Mouse (Mus musculus): ENCODE measurements around the gene Ephb4.

Gene Ephb4

GRCm38 (mm10) chr5:137334317-137334716, 15.6 kb upstream of the Ephb4 start:
- DNase-seq (ENCODE audit: low read depth, low spot score), result peak; percentile 27

- DNase-seq (ENCODE audit: low read depth, low spot score), result no peak
Measured at GRCm38 (mm10) chr5:137335066-137335465, 14.8 kb upstream of the Ephb4 start.

- DNase-seq (ENCODE audit: low read depth, low spot score), result no peak
Measured at GRCm38 (mm10) chr5:137337190-137337589, 12.7 kb upstream of the Ephb4 start.

DNA sequence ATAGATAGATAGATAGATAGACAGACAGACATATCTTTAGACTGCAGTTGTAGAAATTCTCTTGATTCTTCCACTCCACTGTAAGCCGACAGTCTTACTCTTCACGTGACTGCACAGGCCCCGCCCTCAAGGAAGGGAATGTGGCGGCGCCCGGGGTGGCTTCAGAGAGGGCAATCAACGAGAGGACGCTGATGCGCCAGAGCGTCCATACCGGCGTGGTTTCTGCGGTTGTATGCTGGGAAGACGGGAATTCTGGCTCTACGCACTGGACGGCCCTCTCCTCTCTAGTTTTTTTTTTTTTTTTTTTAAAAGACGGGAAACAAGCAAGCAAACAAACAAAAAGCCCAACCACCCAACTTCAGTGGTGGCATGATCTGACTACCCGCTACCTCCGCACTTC, 11.7 kb upstream of the Ephb4 start:
- peak; percentile 97 for DNase-seq (ENCODE audit: low read depth, low spot score)

GRCm38 (mm10) chr5:137338663-137339289, 11.1 kb upstream of the Ephb4 start:
- DNase-seq (ENCODE audit: low read depth, low spot score), result peak; percentile 85

DNA sequence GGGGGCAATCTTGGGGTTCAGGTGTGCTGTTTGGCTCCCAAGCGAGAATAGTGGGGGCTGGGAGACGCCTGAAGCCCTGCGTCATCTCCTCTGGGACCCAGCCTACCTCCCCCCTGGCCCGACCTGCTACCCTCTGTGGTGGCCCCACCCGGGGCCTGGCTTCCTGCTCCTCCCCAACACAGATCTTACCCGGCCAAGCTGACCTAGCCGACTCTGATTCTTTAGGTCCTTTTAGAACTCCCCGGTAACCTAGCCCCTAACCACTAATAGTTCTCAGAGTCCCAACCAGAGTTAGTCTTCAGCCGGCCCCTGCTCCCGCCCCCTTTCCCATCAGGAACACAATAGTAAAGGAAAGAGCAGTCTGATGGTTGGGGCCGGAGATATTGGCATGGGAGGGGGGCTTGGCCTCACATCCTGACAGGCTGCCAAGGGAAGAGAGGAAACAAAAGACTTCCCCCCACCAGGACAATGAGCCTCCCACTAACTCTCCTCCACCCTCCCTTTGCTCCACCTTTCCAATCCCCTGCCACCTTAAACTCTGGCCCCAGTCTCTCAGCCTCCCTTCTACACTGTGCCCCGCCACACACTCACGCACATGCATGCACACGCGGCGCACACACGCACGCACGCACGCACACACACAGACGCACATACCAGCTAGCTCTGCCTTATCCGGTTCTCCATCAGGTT, 10.5 kb upstream of the Ephb4 start:
- peak; percentile 57 for DNase-seq (ENCODE audit: low read depth, low spot score)

GRCm38 (mm10) chr5:137340222-137340621, 9.7 kb upstream of the Ephb4 start:
- DNase-seq (ENCODE audit: low read depth, low spot score), result no peak

DNA sequence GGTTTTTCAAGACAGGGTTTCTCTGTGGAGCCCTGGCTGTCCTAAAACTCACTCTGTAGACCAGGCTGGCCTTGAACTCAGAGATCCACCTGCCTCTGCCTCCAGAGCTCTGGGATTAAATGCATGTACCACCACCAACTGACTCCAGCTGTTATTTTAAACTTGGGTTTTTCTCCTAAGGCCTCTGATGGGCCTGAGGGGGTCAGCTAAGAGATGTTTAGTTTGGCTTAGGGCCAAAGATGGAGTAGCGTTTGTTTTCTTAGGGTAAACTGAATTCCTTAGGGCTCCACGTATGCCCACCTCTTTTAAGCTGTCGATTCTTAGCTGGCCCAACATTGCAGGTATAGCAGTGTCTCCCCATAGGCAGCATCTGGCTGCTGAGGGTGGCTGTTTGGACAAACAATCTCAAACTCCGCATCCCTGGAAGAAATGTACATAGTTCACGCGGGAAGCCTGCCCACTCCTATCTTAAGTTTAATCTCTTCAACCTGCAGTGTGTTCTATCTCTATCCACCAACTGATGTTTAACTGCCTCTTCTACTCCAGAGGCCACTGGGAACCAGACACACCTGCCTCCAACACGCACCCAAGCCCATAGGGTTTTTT, 7.4 kb upstream of the Ephb4 start:
- no peak for DNase-seq (ENCODE audit: low read depth, low spot score)

- DNase-seq (ENCODE audit: low read depth, low spot score), result no peak
Measured at GRCm38 (mm10) chr5:137343412-137343811, 6.5 kb upstream of the Ephb4 start.

DNA sequence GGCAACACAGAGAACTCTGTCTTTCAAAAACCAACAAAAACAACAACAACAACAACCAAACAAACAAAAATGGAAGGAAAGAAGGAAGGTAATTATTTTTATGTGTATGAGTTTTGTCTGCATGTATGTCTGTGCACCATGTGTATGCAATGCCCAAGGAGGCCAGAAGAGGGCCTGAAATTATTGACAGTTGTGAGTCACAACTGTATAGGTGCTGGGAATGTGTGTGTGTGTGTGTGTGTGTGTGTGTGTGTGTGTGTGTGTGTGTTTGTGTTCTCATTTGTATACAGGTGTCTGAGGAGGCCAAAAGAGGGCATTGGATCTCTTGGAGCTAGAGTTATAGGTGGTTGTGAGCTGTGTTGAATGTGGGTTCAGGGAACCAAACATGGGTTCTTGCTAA, 6.0 kb upstream of the Ephb4 start:
- peak; percentile 34 for DNase-seq (ENCODE audit: low read depth, low spot score)

DNA sequence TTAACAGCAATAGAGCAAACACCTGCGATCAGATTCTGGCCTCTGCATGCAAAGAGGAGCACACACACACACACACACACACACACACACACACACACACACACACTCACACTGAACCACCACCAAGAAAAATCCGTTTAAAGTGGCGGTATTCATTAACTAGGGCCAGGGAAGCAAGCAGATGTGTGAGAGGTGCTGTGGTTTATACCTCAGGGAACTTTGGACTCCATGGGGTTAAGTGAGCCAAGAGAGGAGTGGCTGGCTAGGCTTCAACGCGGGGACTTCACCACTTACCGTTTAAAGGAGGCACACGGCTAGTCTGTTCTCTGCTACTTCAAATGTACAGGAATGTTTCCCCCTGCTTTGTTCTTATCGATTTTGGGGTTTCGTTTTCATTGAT, 4.1 kb upstream of the Ephb4 start:
- DNase-seq (ENCODE audit: low read depth, low spot score), result peak; percentile 15

DNA sequence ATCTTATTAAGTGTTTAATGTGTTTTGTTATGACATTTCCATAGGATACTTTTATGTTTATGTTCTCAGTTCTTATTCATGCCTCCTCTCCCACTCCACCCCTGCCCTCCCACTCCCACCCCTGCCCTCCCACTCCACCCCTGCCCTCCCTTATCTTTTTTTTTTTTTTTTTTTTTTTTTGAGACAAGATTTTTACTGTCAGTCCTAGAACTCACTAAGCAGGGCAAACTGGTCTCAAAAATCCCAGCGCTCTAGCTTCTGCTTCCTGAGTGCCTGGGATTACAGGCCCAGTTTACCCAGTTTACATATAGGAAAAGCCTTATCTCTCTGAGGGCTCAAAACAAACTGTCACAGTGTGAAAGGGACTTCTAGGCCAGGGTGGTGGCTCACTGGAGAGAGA, 3.5 kb upstream of the Ephb4 start:
- no peak for DNase-seq (ENCODE audit: low read depth, low spot score)

DNA sequence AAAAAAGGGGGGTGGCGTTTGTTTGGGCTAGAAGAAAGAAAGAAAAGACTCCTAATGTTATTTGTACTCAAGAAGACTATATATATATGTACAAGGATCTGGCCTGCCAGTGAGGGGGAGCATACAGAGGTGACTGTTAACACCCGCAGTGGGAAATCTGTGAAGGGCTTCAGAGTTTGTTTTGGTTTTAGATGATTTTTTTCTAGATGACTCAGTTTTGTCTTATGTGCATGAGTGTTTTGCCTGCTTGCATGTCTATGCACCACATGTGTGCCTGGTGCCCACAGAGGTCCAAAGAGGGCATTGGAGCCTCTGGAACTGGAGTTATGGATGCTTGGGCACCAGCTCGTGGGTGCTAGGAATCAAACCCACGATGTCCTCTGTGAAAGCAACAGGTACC, 2.9 kb upstream of the Ephb4 start:
- peak; percentile 24 for DNase-seq (ENCODE audit: low read depth, low spot score)

GRCm38 (mm10) chr5:137347856-137348255, 2.1 kb upstream of the Ephb4 start:
- DNase-seq (ENCODE audit: low read depth, low spot score), result no peak

DNA sequence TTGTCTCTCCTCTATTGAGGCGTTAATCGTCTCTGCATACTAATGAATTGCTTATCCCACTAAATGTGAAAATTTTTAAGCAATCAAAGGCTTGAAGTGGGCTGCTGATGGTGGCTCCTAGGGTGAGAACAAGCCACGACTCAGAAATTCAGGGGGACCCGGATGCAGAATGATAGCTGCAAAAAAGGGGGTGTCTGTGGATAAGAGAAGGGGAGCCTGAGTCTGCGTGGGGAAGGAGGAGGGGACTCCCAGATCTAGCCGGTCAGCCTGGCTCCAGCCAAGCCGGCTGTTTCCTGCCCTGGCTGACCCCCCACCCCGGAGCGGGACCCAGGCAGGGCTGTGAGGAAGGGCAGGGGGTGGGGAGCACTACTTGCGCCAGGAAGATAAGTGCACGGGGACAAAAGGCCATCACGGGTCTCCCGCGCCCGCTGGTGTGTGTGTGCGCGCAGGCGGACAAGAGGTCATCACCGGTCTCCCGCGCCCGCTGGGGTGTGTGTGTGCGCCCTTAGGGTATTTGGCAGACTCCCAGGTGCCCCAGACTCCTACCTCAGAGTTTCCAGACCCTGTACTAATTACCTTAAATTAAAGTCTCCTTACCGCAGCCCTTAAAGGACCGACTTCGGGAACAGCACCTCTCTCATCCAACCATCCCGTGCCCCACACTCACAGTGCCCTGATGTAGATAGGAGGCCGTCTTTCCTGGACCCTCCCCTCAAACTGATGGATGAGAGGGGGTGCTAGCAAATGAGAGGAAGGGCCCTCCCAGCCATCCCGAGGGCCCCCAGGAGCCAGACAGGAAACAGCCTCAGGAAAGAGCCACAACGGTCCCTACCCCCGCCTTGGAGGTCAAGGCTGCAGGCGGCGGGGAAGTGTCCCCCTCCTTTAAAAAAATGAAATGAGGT, 1.2 kb upstream of the Ephb4 start:
- no peak for DNase-seq (ENCODE audit: low read depth, low spot score)

DNA sequence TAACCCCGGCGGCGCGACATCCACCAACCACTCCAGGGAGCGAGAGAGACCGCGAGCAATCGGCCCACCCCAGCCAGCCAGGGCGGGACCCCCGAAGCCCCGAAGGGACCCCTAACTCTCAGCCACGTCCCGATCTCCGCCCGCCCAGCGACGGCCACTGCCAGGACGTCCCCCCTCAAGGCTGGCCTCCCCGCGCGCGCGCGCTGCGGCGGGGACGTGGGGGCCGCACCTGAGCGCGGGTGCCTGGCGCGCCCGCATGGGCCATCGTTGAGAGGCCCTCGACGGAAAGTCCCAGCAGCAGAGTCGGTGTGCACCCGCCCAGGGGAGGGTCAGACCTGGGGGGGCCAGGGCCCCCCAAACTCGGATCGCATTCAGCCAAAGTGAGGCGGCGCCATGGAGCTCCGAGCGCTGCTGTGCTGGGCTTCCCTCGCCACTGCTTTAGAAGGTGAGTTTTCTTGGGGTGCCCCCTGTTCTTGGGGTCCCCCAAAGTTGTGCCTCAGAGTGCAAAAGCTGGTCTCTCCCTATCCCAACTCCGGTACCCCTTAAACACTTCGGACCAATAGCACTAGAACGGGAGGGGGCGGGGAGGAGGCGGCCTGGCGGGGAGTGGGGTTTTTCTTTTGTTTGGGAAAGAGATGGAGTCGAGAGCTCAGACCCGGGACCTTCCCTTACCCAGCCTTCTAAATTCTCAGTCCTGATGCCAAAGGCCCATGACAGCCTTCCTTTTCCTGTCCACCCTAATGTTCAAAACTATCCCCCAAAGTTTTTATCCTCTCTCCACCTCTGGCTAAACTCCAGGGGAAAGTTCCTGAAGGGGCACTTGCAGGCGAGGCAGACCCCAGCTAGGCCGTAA, 522 bp downstream of the Ephb4 start:
- no peak for DNase-seq (ENCODE audit: low read depth, low spot score)

- peak; percentile 46 for DNase-seq (ENCODE audit: low read depth, low spot score)
Measured at GRCm38 (mm10) chr5:137351058-137351380, 1.1 kb downstream of the Ephb4 start.

GRCm38 (mm10) chr5:137351394-137351793, 1.5 kb downstream of the Ephb4 start:
- peak; percentile 22 for DNase-seq (ENCODE audit: low read depth, low spot score)

DNA sequence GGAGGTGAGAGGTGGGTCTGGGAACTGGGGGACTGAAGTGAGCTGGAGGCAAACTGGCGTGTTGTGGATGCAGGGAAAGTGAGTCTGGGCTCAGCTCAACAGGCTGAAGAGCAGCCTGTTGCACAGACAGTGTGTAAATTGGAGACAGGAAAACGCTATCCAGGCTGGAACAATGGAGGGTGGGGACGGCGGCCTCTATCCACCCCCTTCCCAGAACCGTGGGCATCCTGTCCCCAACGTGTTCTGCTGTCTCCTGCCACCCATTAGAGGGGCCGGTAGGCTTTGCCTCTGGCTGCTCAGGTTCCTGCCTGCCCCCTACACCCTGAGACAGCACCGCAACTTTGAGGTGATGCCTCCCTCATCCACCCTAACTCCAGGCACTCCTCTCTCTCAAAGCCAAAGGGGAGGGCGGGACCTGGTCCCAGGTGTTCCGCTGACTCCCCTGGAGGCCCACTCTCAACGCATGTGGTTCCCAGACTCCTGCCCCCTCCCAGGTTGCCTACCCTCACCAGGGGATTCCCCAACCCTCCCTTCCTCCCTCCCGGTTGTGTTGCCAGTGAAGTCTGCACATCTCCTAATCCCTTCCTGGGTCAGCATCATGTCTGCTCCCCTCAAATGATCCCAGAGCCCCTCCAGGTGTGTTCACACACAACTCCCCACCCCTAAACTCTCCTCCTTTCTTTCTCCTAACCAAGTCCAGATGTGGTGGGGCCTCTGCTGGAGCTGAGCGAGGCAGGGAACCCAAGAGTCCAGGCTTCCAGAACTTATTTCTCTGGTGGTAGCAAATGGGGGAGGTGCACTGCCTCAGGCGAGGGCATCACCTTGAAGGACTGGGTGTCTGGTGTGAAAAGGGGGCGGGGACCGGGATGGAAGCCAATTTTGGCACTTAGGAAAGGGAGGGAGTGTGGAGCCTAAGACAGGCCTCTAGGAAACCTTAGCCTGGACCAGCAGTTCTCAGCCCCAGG, 2.4 kb downstream of the Ephb4 start:
- DNase-seq (ENCODE audit: low read depth, low spot score), result peak; percentile 54

DNA sequence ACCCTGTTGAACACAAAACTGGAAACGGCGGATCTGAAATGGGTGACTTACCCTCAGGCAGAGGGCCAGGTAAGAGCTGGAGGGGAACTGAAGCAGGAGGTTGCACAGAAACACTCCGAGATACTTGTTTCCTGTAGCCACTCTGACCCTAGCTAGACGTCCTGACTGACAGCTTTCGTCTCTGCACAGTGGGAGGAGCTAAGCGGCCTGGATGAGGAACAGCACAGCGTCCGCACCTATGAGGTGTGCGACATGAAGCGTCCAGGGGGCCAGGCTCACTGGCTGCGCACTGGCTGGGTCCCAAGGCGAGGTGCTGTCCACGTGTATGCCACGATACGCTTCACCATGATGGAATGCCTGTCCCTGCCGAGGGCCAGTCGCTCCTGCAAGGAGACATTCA, 4.2 kb downstream of the Ephb4 start:
- DNase-seq (ENCODE audit: low read depth, low spot score), result no peak

All from 3T3-L1 (cell line).